Mouse (Mus musculus) forebrain, embryonic 14.5 days (tissue): ENCODE measurements around the gene Cetn2. TPM values are rescaled to one million over a fixed set of nuclear protein-coding genes. Genes with fewer than 3 reads are reported as not detected.

Experiments used
- ATAC-seq: fragments of 200-750 bp; cut with Nextera tagmentation; 2 replicates; pipeline ENCODE4 v1.8.0; 2017; ENCODE audit warnings: mild to moderate bottlenecking, moderate library complexity
- DNase-seq: peaks from one replicate; pipeline ENCODE4 v3.0.0-alpha.2; 2015; ENCODE audit warnings: low spot score
- H3K27ac ChIP-seq: fragments of 300-500 bp; sonication (generic); 2 replicates; pipeline ENCODE4 v1.5.1; 2014; ENCODE audit warnings: low read depth, mild to moderate bottlenecking, control low read depth, low read length, moderate library complexity
- H3K27me3 ChIP-seq: fragments of 300-500 bp; sonication (generic); replicated peaks from 2 replicates; pipeline ENCODE4 v1.6.1; 2014; ENCODE audit warnings: low read length, control low read depth, mixed read lengths; ENCODE audit not compliant: control insufficient read depth, insufficient read depth
- H3K36me3 ChIP-seq: fragments of 300-500 bp; sonication (generic); 2 replicates; pipeline ENCODE4 v1.6.1; 2014; ENCODE audit warnings: low read length, control low read depth; ENCODE audit not compliant: control insufficient read depth, insufficient read depth
- H3K4me1 ChIP-seq: fragments of 300-500 bp; sonication (generic); 2 replicates; pipeline ENCODE4 v1.6.1; 2014; ENCODE audit warnings: antibody characterized with exemption, low read length, control low read depth; ENCODE audit not compliant: control insufficient read depth, insufficient read depth
- H3K4me2 ChIP-seq: fragments of 300-500 bp; sonication (generic); 2 replicates; pipeline ENCODE4 v1.6.1; 2014; ENCODE audit warnings: mild to moderate bottlenecking, control low read depth, low read length
- H3K4me3 ChIP-seq: fragments of 300-500 bp; sonication (generic); 2 replicates; pipeline ENCODE4 v1.5.1; 2014; ENCODE audit warnings: low read depth, low read length, control low read depth
- H3K9ac ChIP-seq: fragments of 300-500 bp; sonication (generic); 2 replicates; pipeline ENCODE4 v1.6.1; 2014; ENCODE audit warnings: mild to moderate bottlenecking, low read length, control low read depth, moderate library complexity
- H3K9me3 ChIP-seq: fragments of 300-500 bp; sonication (generic); replicated peaks from 2 replicates; pipeline ENCODE4 v1.6.1; 2016; ENCODE audit warnings: low read length, control low read depth, mixed read lengths; ENCODE audit not compliant: control insufficient read depth
- WGBS: fragments of 180-500 bp; shearing (Covaris S2); extraction: QIAGEN DNeasy Blood & Tissue Kit; methylation state at CpG from one replicate; pipeline ENCODE4 v1.1.7; 2014; 5-methylcytosine and 5-hydroxymethylcytosine counted together
- polyA plus RNA-seq: library from polyadenylated mRNA; unstranded; fragments of >200 nt; fragmentation: Nextera tagmentation; extraction: Ambion mirVana; gene quantifications from 2 replicates; pipeline ENCODE4 v1.2.1, GENCODE M21; 2014

The Cetn2 gene
- polyA plus RNA-seq, 1 experiment from 2014 or later, result 97.6 TPM

GRCm38 (mm10) chrX:72908404-72908741, 9.8 kb downstream of the Cetn2 start:
- Histone ChIP-seq H3K27me3 (no peaks in the 10 kb centered on the region), H3K4me2 (no peak overlapping the region), H3K4me3 (no peak overlapping the region), H3K9me3 (no peaks in the 10 kb centered on the region), H3K4me1 (no peaks in the 10 kb centered on the region), H3K36me3 (no peaks in the 10 kb centered on the region), H3K27ac (no peak overlapping the region), H3K9ac (no peak overlapping the region)
- WGBS, result 35% methylated on average over 2 of the region's 2 CpGs
- peak; percentile 83 for ATAC-seq
- DNase-seq, result peak; percentile 73

- Histone ChIP-seq H3K9ac (no peak overlapping the region), H3K4me2 (no peak overlapping the region), H3K4me3 (no peak overlapping the region), H3K4me1 (no peaks in the 10 kb centered on the region), H3K36me3 (no peaks in the 10 kb centered on the region), H3K27ac (no peak overlapping the region), H3K9me3 (no peaks in the 10 kb centered on the region), H3K27me3 (no peaks in the 10 kb centered on the region)
- peak; percentile 61; the same call in 1 of the 2 replicates for ATAC-seq
- 68% methylated on average over 6 of the region's 6 CpGs for WGBS
- DNase-seq, result no peak
Observed at GRCm38 (mm10) chrX:72907619-72908403, 10.4 kb downstream of the Cetn2 start.

GRCm38 (mm10) chrX:72902530-72902929, 15.7 kb downstream of the Cetn2 start:
- H3K4me1 ChIP-seq, result no peaks in the 10 kb centered on the region
- no peak overlapping the region for H3K4me3 ChIP-seq
- 37% methylated on average over 1 of the region's 1 CpGs for WGBS
- DNase-seq (peak; percentile 27), ATAC-seq (no peak)
- no peaks in the 10 kb centered on the region for H3K27me3 ChIP-seq
- H3K27ac ChIP-seq, result no peak overlapping the region
- H3K36me3 ChIP-seq, result no peaks in the 10 kb centered on the region
- H3K4me2 ChIP-seq, result no peak overlapping the region
- H3K9me3 ChIP-seq, result no peaks in the 10 kb centered on the region
- H3K9ac ChIP-seq, result no peak overlapping the region

- Histone ChIP-seq H3K36me3 (no peaks in the 10 kb centered on the region), H3K4me2 (peak overlapping the region; percentile 23), H3K9me3 (no peaks in the 10 kb centered on the region), H3K4me3 (no peak overlapping the region), H3K27me3 (no peaks in the 10 kb centered on the region), H3K9ac (no peak overlapping the region), H3K27ac (peak overlapping the region; percentile 72), H3K4me1 (peaks cover 3% of the 10 kb centered on the region; the same call in 1 of the 2 replicates)
- ATAC-seq (no peak; the same call in 1 of the 2 replicates), DNase-seq (peak; percentile 3)
- WGBS, result 42% methylated on average over 1 of the region's 1 CpGs
Observed at GRCm38 (mm10) chrX:72896055-72896437, 22.2 kb downstream of the Cetn2 start.

- DNase-seq, result peak; percentile 90
- WGBS, result 39% methylated on average over 5 of the region's 5 CpGs
Observed at GRCm38 (mm10) chrX:72895388-72896054, 22.7 kb downstream of the Cetn2 start.

More at GRCm38 (mm10) chrX:72895388-72896054, 22.7 kb downstream of the Cetn2 start:
- H3K9ac ChIP-seq, result no peak overlapping the region
- H3K4me1 ChIP-seq, result peaks cover 3% of the 10 kb centered on the region; the same call in 1 of the 2 replicates
- peak; percentile 97 for ATAC-seq
- H3K4me3 ChIP-seq, result no peak overlapping the region
- no peaks in the 10 kb centered on the region for H3K9me3 ChIP-seq
- H3K27ac ChIP-seq, result peak overlapping the region; percentile 80
- no peaks in the 10 kb centered on the region for H3K27me3 ChIP-seq
- H3K36me3 ChIP-seq, result no peaks in the 10 kb centered on the region
- H3K4me2 ChIP-seq, result peak overlapping the region; percentile 23

Other genes with a start within 250 kb of the Cetn2 start
- 2.0 and 2.3 TPM in 2 replicates for gene Gabrq, start 93.2 kb downstream of the Cetn2 start, polyA plus RNA-seq
- 44.7 and 45.0 TPM in 2 replicates for gene Nsdhl, start 146 bp upstream of the Cetn2 start, polyA plus RNA-seq
- 0.76 and 0.87 TPM in 2 replicates for gene Zfp185, start 68.9 kb upstream of the Cetn2 start, polyA plus RNA-seq
- not detected in 2 replicates for gene Pnma5, start 118.7 kb upstream of the Cetn2 start, polyA plus RNA-seq
- 1.3 and 1.7 TPM in 2 replicates for gene Pnma3, start 146.4 kb upstream of the Cetn2 start, polyA plus RNA-seq
- 0.43 and 0.69 TPM in 2 replicates for gene Xlr4a, start 164.1 kb upstream of the Cetn2 start, polyA plus RNA-seq
- gene Xlr3a, start 178.7 kb upstream of the Cetn2 start, polyA plus RNA-seq, result 2.5 and 6.9 TPM in 2 replicates
- 0.22 and 0.84 TPM in 2 replicates for gene Gm14685, start 198.6 kb upstream of the Cetn2 start, polyA plus RNA-seq
- gene Xlr5b, start 230.4 kb upstream of the Cetn2 start, polyA plus RNA-seq, result not detected in 2 replicates
- gene DXBay18, start 231.0 kb upstream of the Cetn2 start, polyA plus RNA-seq, result 0.28 and 0.63 TPM in 2 replicates